Mouse (Mus musculus): ENCODE results near the gene Atp5k. TPM values are rescaled to one million over a fixed set of nuclear protein-coding genes. Genes with fewer than 3 reads are reported as not detected.
A peak's percentile ranks its signal among the peaks of the same experiment; 100 is the strongest.

Atp5k gene
- total RNA-seq (2021): 100 to 1,000 TPM; 675 to 775 TPM
- long read RNA-seq, experiment 1, transcript Atp5k-201 (4 exons, 371 nt): major isoform, 3,346 of 3,406 reads
- long read RNA-seq, experiment 1, transcript Atp5k-203 (3 exons, 563 nt): minor isoform, 11 of 3,406 reads
- long read RNA-seq, experiment 1, partial matches to known transcripts: 42 of 3,406 reads
- long read RNA-seq, experiment 1, other reads (novel, unspliced or antisense): 4 of 3,406 reads
- long read RNA-seq, experiment 2, transcript Atp5k-201 (4 exons, 371 nt): major isoform, 3,500 of 3,577 reads
- long read RNA-seq, experiment 2, transcript Atp5k-203 (3 exons, 563 nt): minor isoform, 26 of 3,577 reads
- long read RNA-seq, experiment 2, transcript Atp5k-202 (3 exons, 272 nt): minor isoform, 11 of 3,577 reads
- long read RNA-seq, experiment 2, partial matches to known transcripts: 38 of 3,577 reads
- long read RNA-seq, experiment 2, other reads (novel, unspliced or antisense): 2 of 3,577 reads

DNA sequence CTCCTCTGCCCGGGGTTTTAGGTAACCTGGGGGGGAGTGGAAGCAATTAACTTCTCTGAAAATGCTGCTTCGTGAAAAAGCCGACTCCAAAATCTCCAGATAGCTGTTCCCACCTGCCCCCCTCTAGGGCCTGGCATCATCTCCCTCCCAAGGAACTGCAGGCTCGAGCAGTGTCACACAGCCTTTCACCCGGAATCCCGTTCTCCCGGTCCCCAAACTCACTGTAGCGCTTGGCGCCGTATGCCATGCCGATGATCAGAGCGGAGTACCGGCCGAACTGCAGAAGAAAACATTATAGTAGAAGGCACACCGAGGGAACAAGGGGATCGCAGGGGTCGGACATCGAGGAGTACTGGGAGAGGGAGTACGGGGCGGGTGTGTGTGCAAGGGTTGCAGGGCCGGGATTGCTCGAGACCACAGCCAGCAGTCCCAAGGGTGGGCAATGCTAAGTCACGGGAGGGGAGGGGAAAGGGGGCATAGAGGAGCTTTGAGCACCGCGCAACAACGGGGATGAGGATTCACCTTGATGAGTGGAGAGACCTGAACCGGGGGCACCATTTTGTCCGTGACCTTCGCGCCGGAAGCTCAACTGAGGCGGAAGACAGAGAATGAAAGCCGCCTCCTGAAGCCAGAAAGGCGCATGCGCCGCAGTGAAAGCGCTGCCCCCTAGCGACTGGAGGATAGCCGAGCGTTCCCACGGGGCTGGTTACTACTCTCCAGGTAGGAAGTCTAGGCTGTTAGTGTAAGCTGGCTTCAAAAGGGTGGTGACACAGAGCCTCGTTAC, at the start of gene Atp5k:
Gene Atp5k (minus strand): TSS at position 645 of the 784 bp plus-strand sequence.
- DNase-seq: peak; percentile 87 to 92
- intact Hi-C loops (cut with DNase I): loop anchor here (5.0 kb wide), 1 partner anchor 167 kb away; the partner anchor contains the start of gene Dr1

- no peak for DNase-seq
- intact Hi-C loops (cut with DNase I): no loop called here
These were observed 48.8 kb upstream of the Atp5k start for GRCm38 (mm10) chr5:108483006-108483405.

DNA sequence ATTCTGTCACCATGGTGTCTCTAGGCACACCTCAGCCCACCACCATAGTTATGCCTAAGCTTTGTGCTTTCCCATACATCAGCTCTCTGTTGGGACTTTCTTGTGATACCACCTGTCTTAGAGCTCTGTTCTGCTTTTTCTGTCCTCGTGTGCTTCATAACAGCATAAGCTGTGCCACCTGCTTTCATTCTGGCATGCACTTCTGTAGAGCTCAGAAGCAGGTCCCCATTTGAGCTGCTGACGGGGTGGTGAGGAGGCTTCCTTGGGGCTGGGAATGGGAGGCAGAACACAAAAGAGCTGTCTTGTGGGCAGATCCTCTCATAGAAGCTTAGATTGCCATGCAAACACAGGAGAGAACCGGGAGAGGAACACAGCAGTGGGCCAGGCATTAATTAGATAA, 41.7 kb upstream of the Atp5k start:
- intact Hi-C loops (cut with DNase I): no loop called here
- DNase-seq: no peak

DNA sequence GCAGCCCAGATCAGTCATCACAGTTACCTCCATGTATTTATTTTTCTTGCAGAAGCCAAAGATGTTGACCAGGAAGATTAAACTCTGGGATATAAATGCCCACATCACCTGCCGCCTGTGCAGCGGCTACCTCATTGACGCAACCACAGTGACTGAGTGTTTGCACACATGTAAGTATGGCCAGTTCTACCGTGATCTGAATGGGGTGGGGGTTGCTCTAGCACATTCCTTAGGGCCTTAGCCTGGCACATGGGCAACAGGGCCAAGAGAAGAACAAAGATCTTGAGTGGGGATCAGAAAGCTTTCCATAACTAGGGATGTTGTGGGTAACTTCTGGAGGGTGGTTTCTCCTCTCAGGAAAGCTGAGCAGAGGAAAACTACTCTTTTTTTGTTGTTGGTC, 39.5 kb upstream of the Atp5k start:
- DNase-seq: no peak
- intact Hi-C loops (cut with DNase I): no loop called here

DNA sequence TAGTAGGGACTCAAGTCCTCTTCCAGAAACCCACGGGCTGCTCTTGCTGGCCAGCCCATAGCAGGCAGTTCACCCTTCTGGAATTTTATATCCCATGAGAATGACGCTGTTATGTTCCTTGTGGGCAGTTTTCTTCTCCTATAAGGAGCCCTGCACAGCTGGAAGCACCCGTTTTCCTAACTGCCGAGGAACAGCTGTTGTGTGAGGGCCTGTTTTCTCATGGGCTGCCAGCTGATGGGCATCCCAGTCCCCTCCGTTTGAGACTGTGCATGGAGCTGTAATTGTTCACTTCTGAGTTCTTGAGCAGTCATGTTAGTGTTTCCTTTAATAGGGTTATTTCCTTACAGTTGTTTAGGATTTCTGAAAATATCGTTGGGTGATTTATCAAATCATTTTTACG, 35.4 kb upstream of the Atp5k start:
- intact Hi-C loops (cut with DNase I): no loop called here
- DNase-seq: no peak

- intact Hi-C loops (cut with DNase I): no loop called here
- no peak for DNase-seq
These were observed 32.4 kb upstream of the Atp5k start for GRCm38 (mm10) chr5:108466647-108467046.

- no peak for DNase-seq
- intact Hi-C loops (cut with DNase I): no loop called here
These were observed 31.1 kb upstream of the Atp5k start for GRCm38 (mm10) chr5:108465131-108465891.

DNA sequence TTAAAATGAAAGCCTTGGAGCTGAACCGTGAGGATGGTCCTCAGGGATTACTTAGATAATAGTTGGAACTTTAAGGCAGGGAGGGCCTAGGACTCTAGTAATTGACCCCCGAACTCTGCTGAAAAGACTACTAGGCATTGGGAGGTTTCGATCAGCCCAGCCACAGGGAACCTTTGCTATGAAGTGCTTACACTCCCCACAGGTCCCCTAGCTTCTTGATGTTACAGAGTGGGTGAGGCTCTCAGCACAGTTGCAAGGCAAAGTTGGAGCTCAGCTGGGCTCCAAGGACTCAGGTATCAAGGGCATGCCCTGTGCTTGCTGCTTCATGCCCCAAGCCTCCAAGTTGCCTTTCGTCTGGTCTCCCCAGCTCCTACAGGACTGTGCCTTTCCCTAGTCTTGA, 28.2 kb upstream of the Atp5k start:
- no peak for DNase-seq
- intact Hi-C loops (cut with DNase I): no loop called here

DNA sequence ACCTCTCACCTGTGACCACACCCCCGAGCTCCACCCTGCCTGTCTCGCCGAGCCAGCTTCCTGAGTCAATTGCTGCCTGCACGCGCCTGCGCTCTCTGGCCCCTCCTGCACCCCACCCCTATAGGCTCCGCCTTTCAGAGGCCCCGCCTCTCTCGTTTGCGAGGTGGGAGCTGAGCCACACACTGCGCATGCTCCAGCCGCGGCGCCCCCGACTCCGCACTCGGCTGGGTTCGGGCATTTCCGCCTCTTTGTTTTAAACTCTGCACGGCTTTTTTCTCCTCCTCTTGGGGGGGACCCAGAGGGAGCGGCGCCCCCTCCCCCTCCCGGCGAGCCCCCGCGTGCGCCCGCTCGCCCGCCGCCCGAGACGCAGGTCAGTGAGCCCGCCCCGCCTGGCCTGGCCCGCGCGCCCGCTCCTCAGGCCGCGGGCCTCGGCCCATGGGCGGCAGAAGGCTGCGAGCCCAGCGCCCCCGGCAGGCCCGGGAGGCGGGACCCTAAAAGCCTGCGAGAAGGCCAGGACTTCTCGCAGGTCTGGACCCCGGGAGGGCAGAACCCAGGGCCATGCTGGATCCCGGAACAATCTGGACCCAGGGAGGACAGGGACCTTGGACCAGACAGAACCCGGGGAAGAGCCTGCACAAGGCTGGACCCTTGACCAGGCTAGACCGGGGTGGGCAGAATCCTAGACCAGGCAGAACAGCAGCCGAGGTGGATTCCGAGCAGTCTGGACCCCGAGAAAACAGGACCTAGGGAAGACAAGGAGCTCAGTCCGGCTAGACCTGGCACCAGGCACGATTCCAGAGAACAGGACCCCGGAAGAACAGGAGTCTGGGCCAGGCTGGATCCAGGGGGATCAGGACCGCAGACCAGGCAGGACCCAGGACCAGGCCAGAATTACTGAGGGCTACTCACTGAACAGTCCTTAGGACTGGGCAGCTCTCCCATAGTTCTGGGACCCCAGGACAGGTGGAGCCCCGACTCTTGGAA, 27.1 kb upstream of the Atp5k start, which contains the start of gene Pcgf3:
Gene Pcgf3 (plus strand): TSS at position 151 of the 984 bp plus-strand sequence.
- peak; percentile 95 to 97 for DNase-seq
- intact Hi-C loops (cut with DNase I): no loop called here

GRCm38 (mm10) chr5:108460461-108460860, 26.2 kb upstream of the Atp5k start:
- DNase-seq: no peak
- intact Hi-C loops (cut with DNase I): no loop called here

- no peak for DNase-seq
- intact Hi-C loops (cut with DNase I): no loop called here
These were observed 24.5 kb upstream of the Atp5k start for GRCm38 (mm10) chr5:108458706-108459105.

DNA sequence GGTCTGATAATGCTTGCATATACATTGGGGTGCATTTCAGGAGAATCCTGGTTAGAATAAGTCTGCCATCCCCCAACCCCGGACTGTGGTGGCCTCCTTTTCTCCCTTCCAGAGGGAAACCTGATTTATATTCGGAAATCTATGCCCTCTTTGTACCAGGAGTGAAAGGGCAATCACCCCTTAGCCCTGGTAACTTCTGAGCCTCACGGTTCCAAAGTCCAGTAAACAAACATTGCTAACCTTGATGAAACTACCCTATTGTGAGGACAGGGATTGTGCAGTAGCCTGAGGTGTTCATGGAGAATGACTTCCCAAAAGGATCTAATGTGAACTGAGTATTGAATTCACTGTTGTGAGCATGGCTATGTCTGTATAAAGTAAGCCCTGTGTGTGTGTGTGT, 19.8 kb upstream of the Atp5k start:
- DNase-seq: no peak
- intact Hi-C loops (cut with DNase I): no loop called here

DNA sequence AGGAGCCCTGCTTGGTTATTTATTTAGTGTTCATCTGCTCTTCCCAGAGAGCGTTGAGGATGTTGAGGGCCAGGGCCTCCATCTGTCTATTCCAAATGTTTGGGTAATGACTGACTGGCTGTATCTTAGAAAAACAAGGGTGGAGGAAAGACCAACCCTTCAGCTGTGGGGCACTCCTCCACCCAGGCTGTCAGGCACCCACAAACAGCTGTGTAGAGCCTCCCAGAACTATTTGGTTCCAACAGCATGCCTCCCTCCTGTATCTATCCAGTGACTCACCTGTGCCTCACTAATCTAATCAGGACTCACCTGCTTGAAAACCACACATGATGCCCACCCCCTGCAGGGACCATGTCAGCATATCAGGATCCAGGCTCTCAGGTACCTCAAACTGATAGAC, 18.2 kb upstream of the Atp5k start:
- DNase-seq: no peak
- intact Hi-C loops (cut with DNase I): no loop called here

GRCm38 (mm10) chr5:108451611-108452010, 17.4 kb upstream of the Atp5k start:
- no peak for DNase-seq
- intact Hi-C loops (cut with DNase I): no loop called here

DNA sequence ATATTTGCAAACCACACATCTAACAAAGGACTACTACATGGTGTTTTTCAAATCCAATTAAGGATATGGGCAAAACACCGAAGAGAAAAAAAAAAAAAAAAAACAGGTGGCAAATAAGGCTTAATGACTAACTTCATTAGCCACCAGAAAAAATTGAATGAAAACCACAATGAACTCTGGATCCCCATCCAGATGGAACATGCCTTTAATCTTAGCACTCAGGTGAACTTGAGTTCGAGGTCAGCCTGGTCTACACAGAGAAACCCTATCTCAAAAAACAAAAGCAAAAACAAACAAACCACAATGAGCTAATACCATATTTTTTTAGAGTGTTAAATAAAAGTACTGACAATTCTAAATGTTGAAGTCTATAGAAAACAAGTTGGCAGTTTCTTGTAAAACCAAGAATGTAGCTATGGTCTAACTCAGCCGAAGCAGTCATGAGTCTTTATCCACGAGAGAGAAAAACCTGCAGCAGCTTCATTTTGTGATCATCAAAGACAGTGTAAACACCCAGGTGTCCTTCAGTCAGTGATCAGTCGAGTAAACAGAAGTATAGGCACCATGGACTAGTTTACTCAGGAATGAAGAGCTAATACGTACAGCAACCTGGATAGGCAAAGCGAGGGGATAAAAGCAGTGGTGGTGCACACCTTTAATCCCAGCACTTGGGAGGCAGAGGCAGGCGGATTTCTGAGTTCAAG, 16.7 kb upstream of the Atp5k start:
- intact Hi-C loops (cut with DNase I): no loop called here
- no peak for DNase-seq

GRCm38 (mm10) chr5:108448785-108449668, 14.8 kb upstream of the Atp5k start, which contains the start of gene Mfsd7a:
Mfsd7a (minus strand) TSS chr5:108448891.
- DNase-seq: peak; percentile 66
- intact Hi-C loops (cut with DNase I): no loop called here

GRCm38 (mm10) chr5:108447857-108448256, 13.6 kb upstream of the Atp5k start:
- intact Hi-C loops (cut with DNase I): no loop called here
- no peak for DNase-seq

DNA sequence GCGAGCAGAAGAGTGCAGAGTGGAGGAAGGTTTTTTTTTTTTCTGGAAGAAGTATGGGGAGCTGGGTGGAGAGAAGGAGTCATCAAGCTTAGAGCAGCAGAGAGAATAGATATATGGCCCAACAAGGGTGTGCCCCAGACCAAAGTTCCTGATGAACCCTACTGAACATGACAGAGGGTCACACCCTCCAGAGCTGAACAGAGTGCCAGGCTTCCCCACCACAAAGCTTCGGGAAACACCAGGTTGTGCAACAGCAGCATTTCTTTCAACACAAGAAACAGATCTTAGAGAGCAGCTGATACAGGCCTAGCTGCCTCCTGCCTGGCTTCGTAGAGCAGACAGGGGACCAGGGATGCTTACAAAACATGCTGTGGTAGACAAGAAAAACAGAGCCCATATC, 12.7 kb upstream of the Atp5k start:
- intact Hi-C loops (cut with DNase I): no loop called here
- no peak for DNase-seq
